Mouse (Mus musculus) lung, postnatal 0 days (tissue): ENCODE results near the gene Rap1gds1.

Source experiments
- CTCF ChIP-seq: IDR thresholded peaks from 2 replicates; pipeline ENCODE4 v1.5.1; 2016; ENCODE audit warnings: antibody characterized with exemption, mild to moderate bottlenecking
- EP300 ChIP-seq: IDR thresholded peaks from 2 replicates; pipeline ENCODE4 v1.6.1; 2016; ENCODE audit warnings: antibody characterized with exemption, mild to moderate bottlenecking, control low read depth

GRCm38 (mm10) chr3:138881725-138882347 lies 193.2 kb downstream of the Rap1gds1 start:
- TF ChIP-seq CTCF = no peak
- no peak for TF ChIP-seq EP300
